Mouse (Mus musculus): ENCODE measurements around the gene Mrto4. TPM values are rescaled to one million over a fixed set of nuclear protein-coding genes. Genes with fewer than 3 reads are reported as not detected.
"Not testable (repeated sequence)": the region's sequence is repeated elsewhere in the genome, so short reads cannot be mapped to it uniquely, and the experiment has no call there.

Gene Mrto4
- total RNA-seq (2017): 23.4 and 25.8 TPM in 2 replicates

DNA sequence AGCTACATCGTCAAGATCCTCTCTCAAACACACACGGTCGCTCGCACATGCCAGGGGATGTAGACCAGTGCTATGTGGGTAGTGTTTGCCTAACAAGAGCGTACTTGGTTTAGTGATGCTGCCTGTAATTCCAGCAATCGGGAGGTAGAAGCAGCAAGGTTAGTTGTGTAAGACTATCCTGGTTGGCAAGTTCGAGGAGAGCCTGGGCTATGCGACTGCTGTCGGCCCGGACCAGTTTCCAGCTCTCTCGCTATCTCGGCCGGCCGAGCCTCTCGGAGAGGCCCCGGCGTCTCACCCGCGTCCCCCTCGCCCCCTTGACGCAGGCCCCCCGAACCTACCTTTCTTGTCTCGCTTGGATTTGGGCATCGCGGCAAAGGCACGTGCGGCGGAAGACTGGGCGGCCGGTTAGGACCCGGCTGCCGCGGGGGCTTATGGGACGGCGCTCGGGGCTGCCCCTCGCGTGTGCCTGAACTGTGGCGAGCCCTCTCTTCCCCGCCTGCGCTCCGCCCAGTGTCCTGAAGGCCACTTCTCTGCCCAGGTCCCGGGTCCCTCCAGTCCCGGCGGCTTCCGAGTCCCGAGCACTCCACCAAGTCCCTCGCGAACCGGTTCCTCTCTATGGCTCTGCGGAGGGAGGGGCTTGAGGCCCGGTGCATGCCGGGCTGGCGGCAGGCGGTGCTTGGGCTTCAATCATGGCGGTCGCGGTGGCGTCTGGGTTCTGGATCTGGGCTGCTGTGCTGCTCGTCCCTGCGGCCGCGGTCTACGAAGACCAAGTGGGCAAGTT, at the start of gene Mrto4, which contains the start of the genes Emc1 and Ubr4:
Mrto4 (minus strand) TSS at position 646 of the 781 bp plus-strand sequence.
Emc1 (plus strand) TSS at position 657 of the 781 bp plus-strand sequence.
Ubr4 (plus strand) TSS at position 679 of the 781 bp plus-strand sequence.
- peak; percentile 83 for ATAC-seq (ENCODE audit: extremely low read depth, insufficient number of reproducible peaks, low FRiP score, poor library complexity, severe bottlenecking)

DNA sequence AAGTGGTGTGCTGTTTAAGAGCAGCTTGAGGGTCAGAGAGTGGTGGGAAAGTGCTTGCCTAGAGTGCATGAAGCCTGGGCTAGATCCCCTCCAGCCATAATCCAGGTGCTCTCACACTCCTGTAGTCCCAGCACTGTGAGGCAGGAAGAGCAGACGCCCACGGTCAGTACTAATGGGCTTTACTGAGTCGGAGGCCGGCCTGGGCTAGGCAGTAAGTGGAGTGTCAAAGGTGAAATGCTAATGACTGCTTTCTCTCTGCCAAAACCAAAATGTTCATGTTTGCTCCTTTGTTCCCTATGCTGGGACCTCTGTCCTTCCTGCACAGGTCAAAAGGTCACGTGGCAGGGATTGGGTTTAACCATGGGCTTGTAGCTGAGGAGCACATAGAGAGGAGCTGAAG, 48.1 kb upstream of the Mrto4 start:
- ATAC-seq (ENCODE audit: extremely low read depth, insufficient number of reproducible peaks, low FRiP score, poor library complexity, severe bottlenecking): no peak

- no peak for ATAC-seq (ENCODE audit: extremely low read depth, insufficient number of reproducible peaks, low FRiP score, poor library complexity, severe bottlenecking)
Observed at GRCm38 (mm10) chr4:139395431-139395830, 43.1 kb upstream of the Mrto4 start.

DNA sequence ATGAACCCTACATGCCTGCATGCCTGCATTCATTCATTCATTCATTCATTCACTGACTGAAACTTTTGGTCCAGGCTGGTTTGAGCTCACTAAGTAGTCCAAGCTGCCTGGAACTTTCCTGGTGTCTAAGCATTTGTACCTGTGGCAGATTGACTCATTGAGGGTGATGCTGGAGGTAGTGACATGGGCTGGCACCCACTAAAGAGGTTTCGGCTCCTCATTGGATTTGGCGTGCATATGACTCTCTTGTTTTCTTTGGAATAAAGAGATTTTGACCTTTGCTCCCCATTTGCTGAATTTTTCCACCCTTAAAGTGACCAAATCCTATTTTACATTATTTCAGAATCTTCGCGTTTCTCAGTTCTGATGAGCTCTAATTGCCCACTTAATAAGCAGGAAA, 37.2 kb upstream of the Mrto4 start:
- no peak for ATAC-seq (ENCODE audit: extremely low read depth, insufficient number of reproducible peaks, low FRiP score, poor library complexity, severe bottlenecking)

DNA sequence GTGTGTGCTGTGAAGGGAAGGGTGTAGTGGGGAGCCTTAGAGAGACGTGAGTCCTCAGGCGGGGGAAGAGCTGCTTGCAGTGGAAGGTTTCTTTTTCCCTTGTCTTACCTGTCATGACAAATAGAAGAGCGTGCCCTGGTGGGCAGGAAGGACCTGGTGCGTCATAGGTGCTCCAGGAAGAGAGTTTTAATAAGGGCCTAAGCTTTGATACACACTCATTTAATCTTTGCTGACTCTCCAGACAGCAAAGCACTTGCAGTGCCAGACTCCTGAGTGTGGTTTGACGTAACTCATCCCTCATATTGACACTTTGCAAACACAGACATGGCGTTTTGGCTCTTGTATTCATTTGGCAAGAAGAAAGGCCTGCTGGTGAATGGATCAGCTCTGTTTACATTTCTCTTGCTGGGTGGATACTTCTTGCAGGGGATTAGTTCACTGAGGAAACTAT, 34.5 kb upstream of the Mrto4 start:
- no peak for ATAC-seq (ENCODE audit: extremely low read depth, insufficient number of reproducible peaks, low FRiP score, poor library complexity, severe bottlenecking)

- not testable (repeated sequence) for ATAC-seq (ENCODE audit: extremely low read depth, insufficient number of reproducible peaks, low FRiP score, poor library complexity, severe bottlenecking)
Observed at GRCm38 (mm10) chr4:139385841-139386240, 33.5 kb upstream of the Mrto4 start.

GRCm38 (mm10) chr4:139382231-139382630, 29.9 kb upstream of the Mrto4 start:
- ATAC-seq (ENCODE audit: extremely low read depth, insufficient number of reproducible peaks, low FRiP score, poor library complexity, severe bottlenecking): no peak

GRCm38 (mm10) chr4:139381452-139381845, 29.1 kb upstream of the Mrto4 start:
- ATAC-seq (ENCODE audit: extremely low read depth, insufficient number of reproducible peaks, low FRiP score, poor library complexity, severe bottlenecking): no peak

DNA sequence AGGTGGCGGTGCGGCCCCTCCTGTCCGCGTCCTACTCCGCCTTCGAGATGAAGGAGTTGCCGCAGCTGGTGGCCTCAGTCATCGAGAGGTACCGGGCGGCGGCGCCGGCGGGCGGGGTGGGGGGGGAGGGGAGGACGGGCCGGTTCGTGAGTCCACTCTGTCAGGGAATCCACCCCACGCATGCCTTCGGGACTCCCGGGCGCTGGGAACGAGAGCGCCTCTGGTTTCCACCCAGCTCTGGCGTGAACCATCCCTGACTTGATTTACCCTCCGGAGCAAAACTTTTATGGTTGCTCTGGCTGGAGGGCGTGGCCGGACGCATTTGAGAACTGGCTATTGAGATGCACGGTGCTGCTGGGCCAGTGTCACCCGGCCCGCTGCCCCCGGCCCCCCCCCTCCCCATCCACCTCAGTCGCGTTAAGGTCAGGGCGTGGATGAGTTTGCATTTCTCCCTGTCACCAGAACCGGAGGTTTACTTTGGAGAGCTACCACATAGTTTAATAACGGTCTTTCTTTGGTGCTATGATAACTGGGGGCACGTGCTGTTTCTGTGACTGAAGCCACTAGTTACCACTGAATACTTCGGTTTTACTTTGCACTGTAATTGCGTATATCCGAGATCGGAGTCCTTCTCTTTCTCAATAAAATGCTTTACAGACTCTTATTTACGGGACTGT, 28.5 kb upstream of the Mrto4 start:
- 0 out of 2 replicates have a peak, but pooled peaks have one; percentile 20 for ATAC-seq (ENCODE audit: extremely low read depth, insufficient number of reproducible peaks, low FRiP score, poor library complexity, severe bottlenecking)

DNA sequence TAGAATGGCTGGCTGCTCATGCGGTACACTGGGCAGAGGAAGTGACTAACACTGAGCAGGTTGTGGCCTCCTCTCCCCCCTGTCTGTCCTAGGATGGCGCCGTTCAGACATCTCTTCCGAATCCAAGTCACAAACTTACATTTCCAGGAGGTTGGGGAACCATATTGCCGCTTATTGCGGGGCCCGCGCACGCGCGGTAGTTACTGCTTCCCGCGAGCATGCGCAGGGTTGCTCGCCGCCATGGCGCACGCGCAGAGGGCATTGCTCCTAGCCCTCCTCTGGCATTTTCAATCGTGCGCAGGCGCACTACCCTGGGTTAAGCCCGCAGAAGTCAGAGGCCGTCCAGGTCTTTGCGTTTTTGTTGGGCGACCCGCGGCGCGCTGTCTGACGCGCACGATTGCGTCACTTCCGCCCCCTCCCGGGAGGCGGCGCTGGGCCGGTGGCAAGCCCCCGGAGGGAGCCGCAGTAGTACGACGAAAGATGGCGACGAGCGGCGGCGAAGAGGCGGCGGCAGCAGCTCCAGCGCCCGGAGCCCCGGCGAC, 27.9 kb upstream of the Mrto4 start:
- ATAC-seq (ENCODE audit: extremely low read depth, insufficient number of reproducible peaks, low FRiP score, poor library complexity, severe bottlenecking): peak; percentile 90

DNA sequence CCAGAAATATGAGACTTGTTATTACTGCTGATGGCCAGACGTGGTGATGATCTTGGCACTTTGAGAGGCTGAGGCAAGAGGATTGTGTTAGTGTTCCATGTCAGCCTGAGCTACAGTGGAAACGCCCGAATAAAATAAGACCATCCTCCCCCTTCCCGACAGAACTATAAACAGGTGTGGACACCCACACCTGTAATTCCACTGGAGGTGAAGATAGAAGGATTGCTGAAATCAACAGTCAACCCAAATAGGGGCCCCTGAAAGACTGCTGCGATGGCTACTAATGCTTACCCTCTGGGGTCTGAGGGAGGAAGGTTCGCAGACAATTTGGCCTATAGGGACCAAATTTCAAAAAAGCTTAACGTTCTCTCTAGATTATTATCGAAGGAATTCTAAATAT, 27.3 kb upstream of the Mrto4 start:
- ATAC-seq (ENCODE audit: extremely low read depth, insufficient number of reproducible peaks, low FRiP score, poor library complexity, severe bottlenecking): no peak

GRCm38 (mm10) chr4:139373531-139373930, 21.2 kb upstream of the Mrto4 start:
- ATAC-seq (ENCODE audit: extremely low read depth, insufficient number of reproducible peaks, low FRiP score, poor library complexity, severe bottlenecking): no peak

- ATAC-seq (ENCODE audit: extremely low read depth, insufficient number of reproducible peaks, low FRiP score, poor library complexity, severe bottlenecking): no peak
Observed at GRCm38 (mm10) chr4:139373130-139373529, 20.8 kb upstream of the Mrto4 start.

- no peak for ATAC-seq (ENCODE audit: extremely low read depth, insufficient number of reproducible peaks, low FRiP score, poor library complexity, severe bottlenecking)
Observed at GRCm38 (mm10) chr4:139368038-139368437, 15.7 kb upstream of the Mrto4 start.

DNA sequence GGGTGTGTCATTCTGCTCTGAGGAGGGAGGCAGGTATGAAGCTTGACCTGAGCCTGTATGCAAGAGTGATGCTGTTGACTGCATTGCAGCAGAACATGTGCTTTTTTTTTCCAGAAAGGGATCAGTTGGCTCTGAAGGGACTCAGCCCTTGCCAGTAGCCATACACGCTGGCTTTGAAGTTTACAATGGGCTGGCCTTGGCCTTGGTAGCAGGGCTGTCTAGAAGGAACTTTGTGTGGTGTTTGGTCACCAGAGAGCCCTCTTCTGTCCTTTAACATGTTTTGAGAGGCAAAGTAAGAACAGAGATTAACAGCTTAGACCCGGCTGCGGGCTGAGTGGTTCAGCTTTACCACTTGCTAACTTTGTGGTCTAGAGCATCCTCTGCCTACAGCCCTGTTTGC, 15.0 kb upstream of the Mrto4 start:
- ATAC-seq (ENCODE audit: extremely low read depth, insufficient number of reproducible peaks, low FRiP score, poor library complexity, severe bottlenecking): no peak

DNA sequence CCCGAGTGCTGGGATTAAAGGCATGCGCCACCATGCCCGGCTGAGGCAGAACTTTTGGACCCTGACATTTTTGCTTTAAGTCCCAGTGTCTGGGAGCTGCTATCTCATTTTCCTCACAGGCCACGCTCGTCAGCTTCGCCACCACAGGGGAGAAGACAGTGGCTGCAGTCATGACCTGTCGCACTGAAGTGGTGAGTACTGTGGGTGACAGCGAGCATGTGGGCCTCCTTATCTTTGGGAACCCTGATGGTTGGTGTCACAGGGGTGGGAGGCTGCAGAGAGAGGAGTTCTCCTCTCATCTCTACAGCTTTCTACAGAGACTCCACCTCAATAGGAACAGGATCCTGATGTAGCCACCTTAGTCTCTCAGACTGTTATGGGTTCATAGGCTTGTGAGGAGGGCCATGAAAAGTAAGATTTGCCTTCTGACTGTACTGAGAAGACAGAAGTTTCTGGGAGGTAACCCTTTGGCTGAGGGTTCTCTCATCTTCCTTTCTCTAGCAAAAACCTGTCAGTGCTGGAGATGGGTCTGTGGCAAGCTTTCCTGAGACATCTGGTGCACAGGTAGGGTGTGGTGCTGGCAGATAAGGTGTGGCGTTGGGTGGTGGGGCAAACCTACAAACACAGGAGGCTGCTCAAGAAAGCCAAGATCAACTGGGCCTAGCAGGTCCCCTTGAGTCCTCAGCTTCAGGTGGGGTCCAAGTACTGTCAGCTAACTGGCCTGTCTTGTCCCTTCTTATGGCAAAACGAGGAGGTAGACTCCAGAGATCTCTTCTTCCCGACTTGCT, 8.6 kb upstream of the Mrto4 start:
- no peak for ATAC-seq (ENCODE audit: extremely low read depth, insufficient number of reproducible peaks, low FRiP score, poor library complexity, severe bottlenecking)

DNA sequence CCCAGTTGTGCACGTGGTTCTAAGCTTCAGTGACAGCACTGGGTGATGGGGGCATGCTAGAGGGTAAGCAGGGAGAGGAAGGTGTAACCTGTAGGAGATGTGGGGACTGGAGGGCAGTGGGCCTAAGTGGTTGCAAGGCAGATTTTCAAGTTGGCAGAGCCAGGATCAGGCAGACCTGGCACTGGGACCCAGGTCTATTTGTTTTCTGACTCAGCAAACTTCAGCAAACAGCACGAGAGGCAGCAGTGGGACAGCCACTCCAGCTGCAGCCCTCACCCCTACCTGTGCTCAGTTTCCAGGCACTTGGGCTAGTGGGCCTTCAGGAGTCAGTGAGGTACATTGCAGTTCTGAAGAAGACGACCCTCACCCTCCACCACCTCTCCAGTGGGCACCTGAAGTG, 4.8 kb upstream of the Mrto4 start:
- no peak for ATAC-seq (ENCODE audit: extremely low read depth, insufficient number of reproducible peaks, low FRiP score, poor library complexity, severe bottlenecking)

- ATAC-seq (ENCODE audit: extremely low read depth, insufficient number of reproducible peaks, low FRiP score, poor library complexity, severe bottlenecking): no peak
Observed at GRCm38 (mm10) chr4:139352832-139353231, 456 bp upstream of the Mrto4 start.

- ATAC-seq (ENCODE audit: extremely low read depth, insufficient number of reproducible peaks, low FRiP score, poor library complexity, severe bottlenecking): no peak
Observed at GRCm38 (mm10) chr4:139345416-139346019, 6.9 kb downstream of the Mrto4 start.
